Mouse (Mus musculus) G1E (cell line): ENCODE results near the gene Otx2.

ENCODE experiments used
- CTCF ChIP-seq: IDR thresholded peaks from 2 replicates; pipeline ENCODE4 v1.5.1; 2012; ENCODE audit warnings: low read depth, low read length, inconsistent platforms, mixed read lengths
- GATA1 ChIP-seq: IDR thresholded peaks from 2 replicates; pipeline ENCODE4 v1.6.1; 2012; ENCODE audit warnings: borderline replicate concordance, low read length, inconsistent platforms, mixed read lengths
- POLR2AphosphoS5 ChIP-seq: IDR thresholded peaks from 2 replicates; pipeline ENCODE4 v1.6.1; 2012; ENCODE audit warnings: low read depth, low read length, inconsistent platforms; ENCODE audit not compliant: insufficient replicate concordance
- TAL1 ChIP-seq: conservative IDR thresholded peaks from 2 replicates; pipeline ENCODE4 v1.6.1; 2012; ENCODE audit warnings: low read depth, low read length, inconsistent platforms, mixed read lengths

GRCm38 (mm10) chr14:48710062-48710870 lies 36.6 kb upstream of the Otx2 start:
- no peak for TF ChIP-seq CTCF
- TF ChIP-seq TAL1 = no peak
- no peak for TF ChIP-seq POLR2AphosphoS5
- no peak for TF ChIP-seq GATA1
